Mouse (Mus musculus): ENCODE data around the gene Rab11fip5. TPM values are rescaled to one million over a fixed set of nuclear protein-coding genes. Genes with fewer than 3 reads are reported as not detected.

Gene Rab11fip5
- total RNA-seq, 2 experiments from 2014 or later: 81.7 to 82.1 TPM

- DNase-seq (ENCODE audit: low spot score in 2 of 2): no peak
Measured at GRCm38 (mm10) chr6:85350157-85350556, 24.3 kb downstream of the Rab11fip5 start.

GRCm38 (mm10) chr6:85349246-85349645 lies 25.2 kb downstream of the Rab11fip5 start:
- peak; percentile 70 to 74 for DNase-seq (ENCODE audit: low spot score in 2 of 2)

DNA sequence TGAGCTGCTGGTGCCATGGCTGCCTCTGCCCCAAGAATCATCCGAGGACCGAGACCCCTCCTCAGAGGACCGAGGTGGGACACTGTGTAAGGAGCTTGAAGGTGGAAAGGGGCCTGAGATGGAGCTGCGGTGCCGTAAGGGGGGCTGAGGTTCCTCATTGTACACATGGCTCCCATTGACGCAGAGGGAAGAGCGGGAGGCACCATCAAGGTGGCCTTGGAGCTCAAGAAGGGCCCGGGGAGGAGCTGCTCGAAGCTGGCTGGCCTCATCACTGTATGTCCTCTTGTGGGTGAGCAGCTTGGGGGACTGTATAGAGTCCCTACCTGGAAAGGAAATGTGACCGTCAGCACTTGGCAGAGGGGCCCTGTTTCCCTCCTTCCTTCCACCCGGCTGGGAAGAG lies 26.3 kb downstream of the Rab11fip5 start:
- DNase-seq (ENCODE audit: low spot score in 2 of 2): no peak

- DNase-seq (ENCODE audit: low spot score in 2 of 2): peak; percentile 83 to 88
Measured at GRCm38 (mm10) chr6:85346028-85346634, 28.3 kb downstream of the Rab11fip5 start.

- DNase-seq (ENCODE audit: low spot score in 2 of 2): no peak
Measured at GRCm38 (mm10) chr6:85344929-85345328, 29.5 kb downstream of the Rab11fip5 start.

DNA sequence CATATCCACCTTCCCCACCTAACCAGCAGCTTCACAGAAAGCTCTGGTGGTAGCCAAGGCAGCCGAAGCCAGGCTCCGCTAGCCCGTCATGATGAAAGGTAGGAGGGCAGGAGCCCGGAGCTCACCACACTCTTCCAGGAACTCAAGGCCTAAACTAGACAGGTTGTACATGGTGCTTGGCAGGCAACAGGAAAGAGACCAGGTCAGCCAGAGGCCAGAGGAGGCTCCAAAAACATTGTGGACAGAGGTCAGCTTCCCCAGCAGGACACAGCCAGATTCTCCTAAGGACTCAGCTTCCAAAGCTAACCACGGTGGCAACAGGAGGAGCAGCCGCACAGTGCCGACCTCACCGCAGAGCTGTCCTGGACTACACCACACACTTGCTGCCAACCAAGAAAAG lies 31.4 kb downstream of the Rab11fip5 start:
- DNase-seq (ENCODE audit: low spot score in 2 of 2): no peak

- no peak for DNase-seq (ENCODE audit: low spot score in 2 of 2)
Measured at GRCm38 (mm10) chr6:85341814-85342501, 32.5 kb downstream of the Rab11fip5 start.

DNA sequence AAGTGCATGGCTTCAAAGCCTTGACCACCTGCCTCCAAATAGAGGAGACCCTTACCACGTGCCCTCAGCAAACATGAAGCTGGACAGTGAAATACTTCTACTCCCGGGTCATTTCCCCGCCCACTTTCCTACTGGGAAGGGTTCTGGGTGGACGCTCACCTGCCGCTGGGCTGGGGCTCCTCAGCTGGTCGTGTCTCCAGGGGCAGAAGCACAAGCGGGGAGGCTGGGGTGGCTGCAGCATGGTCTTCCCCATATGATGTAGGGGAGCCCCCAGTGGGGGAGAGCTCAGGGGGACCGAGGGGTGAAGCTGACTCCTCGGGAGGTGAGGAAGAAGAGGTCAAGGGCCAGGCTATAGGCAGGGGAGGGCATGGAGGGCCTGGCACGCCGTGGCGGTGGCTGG lies 34.2 kb downstream of the Rab11fip5 start:
- DNase-seq (ENCODE audit: low spot score in 2 of 2): no peak

DNA sequence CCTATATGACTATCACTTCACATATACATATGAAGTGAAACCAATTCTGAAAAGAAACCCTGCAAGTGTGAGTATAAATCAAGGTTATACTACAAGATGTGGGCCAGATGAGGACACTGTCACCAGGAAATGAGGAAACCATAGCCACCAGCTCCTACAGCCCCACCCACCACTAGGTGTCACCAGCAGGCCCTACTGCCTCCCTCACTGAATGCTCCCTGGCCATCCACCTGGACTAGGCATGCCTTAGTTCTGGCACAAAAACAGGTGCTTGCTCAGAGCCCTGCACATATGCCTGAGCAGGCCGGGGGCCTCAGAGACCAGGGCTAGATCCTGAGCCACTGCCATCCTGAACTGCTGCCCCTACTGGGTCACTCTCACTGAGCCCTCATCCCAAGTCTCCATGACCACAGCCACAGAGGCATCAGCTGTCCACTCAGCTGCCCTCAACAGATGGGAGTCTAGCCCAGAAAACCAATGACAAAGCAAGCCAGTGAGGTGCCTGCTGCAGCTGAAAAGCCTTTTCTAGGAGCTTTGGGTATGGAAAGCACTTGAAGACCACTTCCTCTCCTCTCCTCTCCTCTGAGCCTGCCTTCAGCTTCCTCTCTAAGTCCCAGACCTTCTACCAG lies 35.0 kb downstream of the Rab11fip5 start:
- DNase-seq (ENCODE audit: low spot score in 2 of 2): peak; percentile 47 to 57

DNA sequence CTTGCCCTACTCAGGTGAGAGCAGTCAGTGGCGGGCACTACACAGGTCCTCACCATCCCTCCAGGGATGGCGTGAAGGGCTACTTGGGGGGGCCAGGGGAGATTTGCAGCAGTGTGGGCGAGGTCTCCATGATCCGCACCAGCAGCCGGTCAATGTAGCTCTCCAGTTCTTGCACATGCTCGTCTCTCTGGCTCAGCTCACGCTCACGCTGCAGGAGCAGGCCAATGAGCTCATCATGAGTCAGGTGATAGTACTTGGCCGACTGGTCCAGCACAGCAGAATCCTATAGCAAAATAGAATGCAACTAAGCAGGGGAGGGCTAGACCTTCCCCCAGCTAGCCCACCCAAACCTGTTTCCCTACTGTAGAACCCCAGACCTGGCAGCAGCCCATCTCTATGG lies 37.5 kb downstream of the Rab11fip5 start:
- peak; percentile 46 to 48 for DNase-seq (ENCODE audit: low spot score in 2 of 2)

DNA sequence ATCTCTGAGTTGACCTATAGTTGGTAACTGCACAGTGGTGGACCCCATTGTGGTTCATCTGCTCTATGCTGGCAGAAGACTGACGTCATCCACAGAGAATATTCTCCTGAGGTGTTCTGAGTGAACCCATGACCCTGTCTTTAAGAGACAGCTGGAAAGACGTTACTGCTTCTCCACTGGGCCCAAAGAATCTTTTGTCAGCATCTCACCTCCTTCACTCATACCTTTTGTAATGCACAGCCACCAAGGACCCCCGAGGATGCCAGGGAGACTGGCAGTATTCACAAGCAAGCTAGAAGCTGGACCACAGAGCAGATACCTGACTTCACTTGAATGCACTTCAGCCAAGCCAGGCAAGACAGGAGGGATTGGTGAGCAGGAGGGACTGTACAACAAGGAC lies 39.1 kb downstream of the Rab11fip5 start:
- no peak for DNase-seq (ENCODE audit: low spot score in 2 of 2)

GRCm38 (mm10) chr6:85334851-85335250 lies 39.6 kb downstream of the Rab11fip5 start:
- no peak for DNase-seq (ENCODE audit: low spot score in 2 of 2)

- no peak for DNase-seq (ENCODE audit: low spot score in 2 of 2)
Measured at GRCm38 (mm10) chr6:85334251-85334650, 40.2 kb downstream of the Rab11fip5 start.

- DNase-seq (ENCODE audit: low spot score in 2 of 2): no peak
Measured at GRCm38 (mm10) chr6:85333732-85334131, 40.7 kb downstream of the Rab11fip5 start.

DNA sequence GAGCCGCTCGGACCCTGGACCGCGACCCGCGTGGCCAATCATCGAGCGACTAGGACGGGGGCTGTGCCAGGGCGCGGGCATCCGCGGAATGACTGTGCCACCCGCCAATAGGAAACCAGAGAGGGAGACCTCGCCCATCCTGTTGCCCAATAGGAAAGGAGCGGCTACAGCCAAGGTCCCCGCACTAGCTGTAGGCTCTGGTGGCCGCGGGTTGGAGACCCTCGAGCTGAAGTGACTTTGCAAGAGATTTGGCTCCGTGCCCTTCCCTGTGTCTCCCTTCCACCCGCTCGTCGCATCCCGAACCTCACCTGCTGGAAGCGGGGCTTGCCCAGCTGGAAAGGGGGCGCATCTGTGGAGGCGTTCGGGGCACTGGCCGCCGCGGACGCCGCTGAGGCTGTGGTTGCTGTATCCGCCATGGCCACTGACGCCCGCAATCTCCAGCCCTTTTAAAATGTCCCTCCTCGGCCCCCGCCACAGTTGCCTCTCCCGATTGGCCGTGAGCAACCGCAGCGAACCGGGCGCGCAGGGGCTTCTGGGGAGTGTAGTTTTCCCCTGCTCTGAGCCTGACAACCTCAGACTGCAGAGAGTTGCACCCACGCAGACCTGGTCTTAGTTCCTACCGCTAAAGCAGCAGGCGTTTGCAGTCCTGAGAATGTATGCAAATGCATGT lies 41.3 kb downstream of the Rab11fip5 start, which contains the start of gene Sfxn5:
TSS of gene Sfxn5 (minus strand) at position 423 of the 670 bp plus-strand sequence.
- DNase-seq (ENCODE audit: low spot score in 2 of 2): peak; percentile 97 to 98

GRCm38 (mm10) chr6:85332351-85332999 lies 42.0 kb downstream of the Rab11fip5 start:
- peak in 1 of 2 experiments; percentile 22 for DNase-seq (ENCODE audit: low spot score in 2 of 2)

DNA sequence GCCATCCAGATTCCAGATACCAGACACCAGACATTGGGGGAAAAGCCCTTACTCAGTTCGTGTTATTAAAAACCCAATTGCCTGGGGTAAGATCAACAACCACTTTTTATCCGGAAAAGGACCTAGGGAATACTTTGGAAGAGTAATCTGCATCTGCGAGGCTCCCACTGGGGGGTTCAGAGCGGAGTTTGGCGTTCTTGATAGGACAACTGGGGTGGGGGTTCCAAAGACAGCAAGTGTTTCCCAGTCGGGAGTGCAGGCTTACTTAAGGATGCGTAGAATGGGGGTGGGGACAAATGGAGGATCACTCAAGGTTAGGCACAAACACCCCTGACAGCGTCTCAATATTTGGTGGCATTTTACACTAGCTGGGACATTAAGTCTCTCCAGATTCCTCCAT lies 42.7 kb downstream of the Rab11fip5 start:
- no peak for DNase-seq (ENCODE audit: low spot score in 2 of 2)

DNA sequence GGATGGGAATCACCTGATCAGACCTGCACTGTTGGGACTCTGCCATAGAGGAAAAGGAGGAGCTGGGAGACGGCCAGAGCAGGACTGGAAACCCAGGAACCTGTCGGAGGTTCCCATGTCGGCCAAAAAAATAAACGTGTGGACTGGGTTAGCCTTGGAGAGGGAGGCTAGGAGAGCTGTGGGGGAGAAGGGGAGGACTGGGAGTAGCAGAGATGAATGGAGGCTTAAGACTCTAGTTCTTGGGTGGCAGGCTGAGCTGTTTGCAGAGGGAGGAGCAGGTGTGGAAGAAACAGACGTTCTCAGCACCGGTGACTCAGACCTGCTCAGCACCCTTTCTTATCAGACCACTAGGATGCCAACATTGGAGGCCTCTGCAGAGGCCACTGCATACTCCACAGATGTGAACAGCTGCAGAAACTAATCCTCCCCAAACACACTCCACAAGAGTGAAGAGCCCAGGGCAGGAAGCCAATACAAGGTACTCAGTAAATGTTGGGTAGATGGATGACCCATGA lies 43.2 kb downstream of the Rab11fip5 start:
- no peak for DNase-seq (ENCODE audit: low spot score in 2 of 2)

- DNase-seq (ENCODE audit: low spot score in 2 of 2): no peak
Measured at GRCm38 (mm10) chr6:85329666-85330185, 44.7 kb downstream of the Rab11fip5 start.

- no peak for DNase-seq (ENCODE audit: low spot score in 2 of 2)
Measured at GRCm38 (mm10) chr6:85326564-85326963, 47.9 kb downstream of the Rab11fip5 start.

DNA sequence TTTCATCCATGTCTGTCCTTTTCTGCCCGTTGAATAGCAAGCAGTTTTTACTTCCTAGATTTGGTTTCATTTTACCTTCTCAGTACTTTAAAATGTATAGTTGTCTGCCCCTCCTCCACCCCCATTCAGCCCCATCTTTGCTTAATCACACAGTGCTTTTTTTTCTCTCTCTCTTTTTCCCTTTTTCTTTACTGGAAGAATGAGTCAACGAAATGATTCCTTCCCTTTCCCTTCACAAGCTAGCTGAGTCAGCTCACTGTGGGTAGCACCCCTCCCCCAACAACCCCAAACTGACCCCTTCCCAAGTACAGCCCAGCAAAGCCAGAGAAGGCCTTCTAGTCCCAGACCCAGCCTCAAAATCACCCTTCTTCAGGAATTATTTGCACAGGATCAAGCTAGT lies 49.3 kb downstream of the Rab11fip5 start:
- DNase-seq (ENCODE audit: low spot score in 2 of 2): no peak

Data from left cerebral cortex, adult 18-20 months (tissue).